Mouse (Mus musculus): ENCODE results near the gene Gm4792.

GRCm38 (mm10) chr10:94294933-94295750 is 3.4 kb downstream of the Gm4792 start:
- TF ChIP-seq CTCF (IDR thresholded peaks at IDR 0.05; ENCODE audit: control insufficient read depth, insufficient read depth, low read length) = no peak
- no peak for TF ChIP-seq POLR2A (IDR thresholded peaks at IDR 0.05; ENCODE audit: borderline replicate concordance, control insufficient read depth, low read depth, low read length)
